Mouse (Mus musculus) kidney, postnatal 36 days (tissue): Measurements from ENCODE around the gene Clec2d.

Experiments
- DNase-seq, 2 experiments: peaks; one replicate each; pipeline ENCODE4 v3.0.0; 2021 to 2022; ENCODE audit warnings: mixed read lengths in 2 of 2

Gene Clec2d

GRCm38 (mm10) chr6:129228935-129229773 is 48.7 kb downstream of the Clec2d start:
- no peak for DNase-seq

DNA sequence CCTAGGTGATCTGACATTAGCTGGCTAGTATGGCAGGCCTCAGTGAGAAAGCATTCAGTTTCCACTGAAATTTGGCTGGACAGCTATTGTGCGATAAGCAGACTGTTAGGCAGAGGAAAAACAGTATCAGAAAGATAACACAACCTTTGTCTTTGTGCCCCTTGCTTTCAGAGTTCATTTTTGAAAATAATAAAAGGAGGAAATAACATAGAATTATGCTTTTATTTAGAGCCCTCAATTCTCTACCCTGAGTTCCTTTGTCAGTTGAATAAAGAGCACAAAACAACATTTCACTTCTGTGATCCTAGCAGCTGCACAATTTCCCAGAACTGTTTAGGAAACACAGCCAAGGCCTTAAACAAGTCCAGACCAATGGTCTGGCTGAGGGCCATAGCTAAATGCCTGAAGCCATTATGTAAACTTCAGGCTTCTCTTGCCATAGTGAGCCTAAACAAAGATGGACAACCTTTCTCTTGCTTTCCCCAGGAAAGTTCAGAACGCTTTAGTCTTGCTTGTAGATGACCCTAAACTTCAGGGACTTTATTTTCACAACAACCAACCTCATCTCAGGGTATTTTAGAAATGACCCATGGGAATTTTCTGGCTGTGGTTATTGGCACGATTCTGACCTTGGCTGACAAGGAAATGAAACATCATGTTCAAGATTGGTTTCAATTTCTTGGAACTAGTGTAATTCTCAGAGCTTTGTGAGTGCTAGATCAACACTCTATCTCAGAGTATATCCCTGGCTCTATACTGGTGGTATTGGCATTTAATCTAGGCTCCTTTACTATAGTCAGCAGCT is 49.6 kb downstream of the Clec2d start:
- DNase-seq, result peak; percentile 78 to 90

GRCm38 (mm10) chr6:129232005-129232841 is 51.8 kb downstream of the Clec2d start:
- no peak for DNase-seq

- DNase-seq, result peak in 1 of 2 experiments; percentile 62
These were observed 52.4 kb downstream of the Clec2d start for GRCm38 (mm10) chr6:129232842-129233205.

- no peak for DNase-seq
These were observed 53.0 kb downstream of the Clec2d start for GRCm38 (mm10) chr6:129233366-129233954.

GRCm38 (mm10) chr6:129233955-129234369 is 53.5 kb downstream of the Clec2d start:
- DNase-seq, result no peak

- DNase-seq, result no peak
These were observed 54.3 kb downstream of the Clec2d start for GRCm38 (mm10) chr6:129234456-129235360.

- DNase-seq, result peak; percentile 44 to 57
These were observed 55.5 kb downstream of the Clec2d start for GRCm38 (mm10) chr6:129235855-129236461.
